Mouse (Mus musculus): ENCODE measurements at regions not wholly inside any gene's neighbourhood (a gene's known extent, or its start where the extent isn't known, plus 50 kb on each side); places are given as distances from the start of the nearest gene placed in this dataset.

DNA sequence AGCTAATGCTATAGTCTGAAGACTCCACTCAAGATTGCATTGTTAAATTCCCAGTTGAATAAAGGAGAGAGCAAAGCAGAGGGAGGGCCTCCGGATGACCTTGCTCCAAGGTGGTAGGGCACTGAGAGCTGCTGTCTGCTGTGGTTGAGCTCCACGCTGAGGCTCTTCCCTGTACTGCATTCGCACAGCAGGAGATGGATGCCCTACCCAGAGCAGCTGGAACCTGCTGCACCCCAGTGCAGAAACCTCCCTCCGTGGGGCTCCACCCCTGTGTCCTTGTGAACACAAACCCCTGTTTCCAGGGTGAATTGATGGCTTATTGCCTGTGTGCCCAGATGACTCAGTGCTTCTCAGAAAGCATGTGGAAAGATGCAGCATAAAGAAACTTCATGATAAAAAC lies 404.3 kb downstream of the Rpl36a-ps1 start:
- intact Hi-C loops (cut with DNase I) = no loop called here
- no peak for DNase-seq (ENCODE audit: low spot score)

DNA sequence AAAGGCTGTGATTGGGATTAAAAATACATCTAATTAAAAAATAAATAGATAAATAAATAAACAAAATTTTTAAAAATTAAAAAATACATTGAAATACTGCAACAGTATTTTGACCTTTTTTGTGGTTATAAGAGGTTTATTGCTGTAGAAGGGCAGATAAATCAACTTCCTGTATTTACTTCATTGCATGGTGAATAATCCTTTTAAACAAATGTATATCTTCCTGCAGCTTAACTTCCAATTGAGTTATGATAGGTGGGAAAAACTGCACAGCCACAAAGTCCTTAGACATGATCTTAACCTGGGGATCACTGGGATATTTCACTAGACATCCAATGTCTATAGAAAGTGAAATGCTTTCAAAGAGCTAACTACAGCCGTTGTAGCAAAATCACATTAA lies 402.1 kb upstream of the Dach1 start:
- no peak for DNase-seq (ENCODE audit: low spot score)
- intact Hi-C loops (cut with DNase I) = no loop called here

DNA sequence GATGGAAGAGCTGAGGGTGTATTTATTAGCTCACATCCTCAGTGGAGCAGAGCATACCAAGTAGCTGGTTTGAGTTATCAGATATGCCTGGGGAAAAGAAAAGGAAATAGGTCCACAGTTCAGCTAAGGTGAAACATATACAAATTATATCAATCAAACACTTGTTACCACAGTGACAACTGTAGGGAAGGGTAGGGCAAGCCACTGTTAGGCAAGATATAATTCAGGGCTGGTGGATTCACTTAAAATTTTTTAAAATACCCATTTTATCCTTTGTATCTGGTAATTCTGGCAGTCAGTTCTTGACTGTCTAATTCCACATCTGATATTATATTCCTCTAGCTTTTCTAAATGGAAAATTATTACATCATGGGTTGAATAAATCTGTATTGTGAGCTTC lies 392.4 kb upstream of the Dach1 start:
- intact Hi-C loops (cut with DNase I) = no loop called here

DNA sequence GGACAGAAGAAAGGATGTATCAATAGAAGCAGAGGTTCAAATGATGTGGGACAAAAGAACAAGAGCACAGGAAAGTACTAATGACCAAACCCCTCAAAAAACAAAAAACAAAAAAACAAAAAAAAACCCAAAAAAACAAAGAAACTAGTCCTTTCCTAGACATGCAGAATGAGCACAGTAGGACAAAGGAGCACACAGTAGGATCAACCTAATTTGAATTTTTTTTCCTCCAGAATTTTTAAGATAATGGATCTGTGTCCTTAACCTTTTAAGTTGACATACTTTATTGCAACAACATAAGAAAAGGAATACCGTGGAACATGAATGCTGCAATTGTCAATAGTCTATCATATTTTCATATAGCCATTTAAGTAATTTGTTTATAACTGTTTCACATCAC lies 370.2 kb upstream of the Dach1 start:
- intact Hi-C loops (cut with DNase I) = no loop called here
- no peak for DNase-seq (ENCODE audit: low spot score)

More for the DNA sequence above, 392.4 kb upstream of the Dach1 start:
- DNase-seq (ENCODE audit: low spot score) = no peak

DNA sequence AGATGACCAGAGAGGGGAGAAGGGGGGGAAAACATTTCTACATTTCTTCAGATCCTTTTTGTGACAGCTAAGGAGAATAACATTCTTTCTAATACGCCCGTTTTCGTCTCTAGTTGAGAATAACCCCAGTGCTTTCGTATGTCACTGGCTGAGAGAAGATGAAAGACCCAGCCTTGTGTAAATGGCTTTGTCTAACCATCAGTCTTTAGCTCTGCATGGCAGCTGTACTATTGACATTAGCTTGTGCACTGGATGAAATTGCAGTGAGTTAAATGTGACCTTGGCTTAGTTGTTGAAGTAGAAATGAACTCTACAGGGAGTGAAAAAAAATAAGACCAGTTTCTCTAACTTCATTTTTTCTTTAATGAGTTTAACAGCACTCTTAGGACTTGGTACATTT lies 368.7 kb upstream of the Dach1 start:
- intact Hi-C loops (cut with DNase I) = no loop called here
- DNase-seq (ENCODE audit: low spot score) = no peak

DNA sequence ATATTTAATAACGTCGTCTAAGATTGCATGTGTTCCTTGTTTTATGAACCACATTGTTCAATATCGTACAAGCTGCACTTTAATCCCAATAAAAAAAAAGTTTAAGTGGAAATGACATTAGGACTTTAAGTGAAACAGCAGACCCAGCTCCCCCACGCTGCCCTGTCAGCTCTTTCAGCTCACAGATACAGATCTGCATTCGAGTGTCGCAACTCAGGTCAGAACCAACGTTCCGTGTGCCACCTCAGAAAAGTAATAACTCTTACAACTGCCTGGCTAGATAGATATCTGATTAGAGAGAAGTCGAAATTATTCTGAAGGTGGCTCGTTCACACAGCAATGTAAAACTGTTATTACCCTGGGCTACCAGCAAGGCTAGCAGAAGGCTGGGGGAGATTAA lies 364.0 kb upstream of the Dach1 start:
- no peak for DNase-seq (ENCODE audit: low spot score)
- intact Hi-C loops (cut with DNase I) = no loop called here

DNA sequence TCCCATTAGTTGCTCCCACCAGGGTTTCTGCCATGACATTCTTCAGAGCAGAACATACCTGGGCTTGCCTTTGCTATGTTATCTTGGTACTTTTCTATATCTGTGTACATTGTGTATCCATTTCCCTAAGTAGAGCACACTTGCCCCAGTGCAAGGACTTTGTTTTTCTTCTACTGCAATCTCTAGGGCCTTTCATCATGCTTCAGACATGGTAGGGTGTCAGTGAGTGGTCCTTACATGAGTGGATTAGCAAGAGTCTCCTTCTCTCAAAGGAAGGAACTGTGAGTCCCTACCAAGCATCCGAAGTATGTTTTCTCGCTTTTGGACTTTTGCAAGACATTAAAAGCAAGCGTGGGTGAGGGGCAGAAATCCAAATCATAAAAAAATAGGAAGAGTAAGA lies 351.4 kb upstream of the Dach1 start:
- DNase-seq (ENCODE audit: low spot score) = no peak

DNA sequence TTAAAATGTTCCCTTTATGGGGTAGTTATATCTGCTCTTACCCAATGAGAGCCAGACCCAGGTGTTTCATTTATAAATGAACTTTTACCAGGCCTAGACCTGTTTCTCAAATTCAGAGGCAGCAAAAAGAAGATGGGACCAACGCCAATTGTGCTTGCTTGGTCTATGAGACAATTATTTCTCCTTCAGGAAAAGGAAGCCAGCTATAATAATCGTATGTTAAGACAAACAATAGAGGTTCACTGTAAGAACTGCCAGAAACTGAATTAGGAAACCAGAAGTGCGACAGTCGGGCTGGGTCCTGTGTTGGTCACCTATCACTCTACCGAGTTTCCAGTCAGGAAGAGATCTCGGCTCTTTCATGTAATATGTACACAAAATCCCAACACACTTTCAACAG lies 335.8 kb upstream of the Dach1 start:
- intact Hi-C loops (cut with DNase I) = no loop called here
- no peak for DNase-seq (ENCODE audit: low spot score)

More for the DNA sequence above, 351.4 kb upstream of the Dach1 start:
- intact Hi-C loops (cut with DNase I) = no loop called here

DNA sequence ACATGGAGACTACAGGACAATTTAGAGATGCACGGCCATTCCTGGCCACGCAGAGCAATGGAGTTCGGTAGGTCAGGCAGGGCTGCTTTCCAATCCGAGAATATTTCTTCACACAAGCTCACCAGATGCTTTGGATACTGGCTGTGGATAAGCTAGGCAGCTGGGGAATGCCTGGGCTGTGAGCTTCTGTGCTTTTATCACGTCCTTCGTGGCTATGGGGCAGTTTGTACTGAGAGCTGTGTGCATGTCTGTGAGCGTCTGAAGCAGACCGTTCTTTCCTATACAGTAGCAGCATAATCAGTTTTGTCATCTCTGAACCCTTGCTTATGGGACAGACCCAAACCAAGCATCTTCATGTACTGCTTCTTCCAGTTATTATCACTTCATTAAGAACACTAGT lies 307.9 kb upstream of the Dach1 start:
- no peak for DNase-seq (ENCODE audit: low spot score)
- intact Hi-C loops (cut with DNase I) = no loop called here

- intact Hi-C loops (cut with DNase I) = no loop called here
- no peak for DNase-seq (ENCODE audit: low spot score)
These were observed 302.4 kb upstream of the Dach1 start for GRCm38 (mm10) chr14:98471803-98472509.

DNA sequence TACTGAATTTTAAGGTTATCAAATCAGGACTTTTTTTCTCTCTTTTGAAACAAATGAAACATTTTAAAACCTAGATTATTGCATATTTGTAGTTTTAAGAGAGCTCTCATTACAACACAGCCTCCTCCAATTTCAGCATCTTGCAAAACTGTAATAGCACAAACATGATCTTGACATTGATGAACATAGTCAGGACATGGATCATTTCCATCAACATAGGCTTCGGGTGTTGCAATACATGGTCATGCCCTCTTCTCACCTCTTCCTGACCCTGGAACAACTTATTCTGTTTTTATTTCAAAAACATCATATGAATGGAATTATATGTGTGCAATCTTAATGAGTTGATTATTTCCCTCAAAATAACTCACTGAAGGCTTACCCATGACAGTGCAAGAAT lies 284.9 kb upstream of the Dach1 start:
- DNase-seq (ENCODE audit: low spot score) = no peak
- intact Hi-C loops (cut with DNase I) = no loop called here

DNA sequence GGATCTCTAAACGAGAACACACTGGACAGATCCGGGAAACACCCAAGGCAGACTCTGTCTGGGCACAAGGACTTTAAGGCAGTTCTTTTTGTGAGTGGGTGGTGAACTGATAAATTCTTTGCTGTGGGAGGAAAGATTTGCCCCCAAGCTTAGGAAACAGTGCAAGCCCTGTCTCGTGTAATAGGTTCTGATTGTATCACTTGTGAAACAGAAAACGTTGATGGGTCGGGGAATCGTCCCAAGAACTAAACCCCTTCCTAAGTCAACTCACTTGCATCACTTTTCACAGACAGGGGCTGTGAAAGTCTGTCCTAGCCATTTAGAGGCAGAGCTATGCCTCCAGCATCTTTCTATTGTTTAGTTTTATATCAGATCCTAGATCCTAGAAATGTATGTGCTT lies 282.6 kb upstream of the Dach1 start:
- intact Hi-C loops (cut with DNase I) = no loop called here
- no peak for DNase-seq (ENCODE audit: low spot score)

- no peak for DNase-seq (ENCODE audit: low spot score)
- intact Hi-C loops (cut with DNase I) = no loop called here
These were observed 280.0 kb upstream of the Dach1 start for GRCm38 (mm10) chr14:98449568-98449967.

GRCm38 (mm10) chr14:98442411-98442810 lies 272.8 kb upstream of the Dach1 start:
- intact Hi-C loops (cut with DNase I) = no loop called here

GRCm38 (mm10) chr14:98441954-98442353 lies 272.4 kb upstream of the Dach1 start:
- DNase-seq (ENCODE audit: low spot score) = no peak
- intact Hi-C loops (cut with DNase I) = no loop called here

More at GRCm38 (mm10) chr14:98442411-98442810, 272.8 kb upstream of the Dach1 start:
- no peak for DNase-seq (ENCODE audit: low spot score)

GRCm38 (mm10) chr14:98431959-98432358 lies 262.4 kb upstream of the Dach1 start:
- no peak for DNase-seq (ENCODE audit: low spot score)

GRCm38 (mm10) chr14:98417719-98418118 lies 248.2 kb upstream of the Dach1 start:
- no peak for DNase-seq (ENCODE audit: low spot score)
- intact Hi-C loops (cut with DNase I) = no loop called here

More at GRCm38 (mm10) chr14:98431959-98432358, 262.4 kb upstream of the Dach1 start:
- intact Hi-C loops (cut with DNase I) = no loop called here

- no peak for DNase-seq (ENCODE audit: low spot score)
- intact Hi-C loops (cut with DNase I) = no loop called here
These were observed 244.6 kb upstream of the Dach1 start for GRCm38 (mm10) chr14:98414201-98414600.

DNA sequence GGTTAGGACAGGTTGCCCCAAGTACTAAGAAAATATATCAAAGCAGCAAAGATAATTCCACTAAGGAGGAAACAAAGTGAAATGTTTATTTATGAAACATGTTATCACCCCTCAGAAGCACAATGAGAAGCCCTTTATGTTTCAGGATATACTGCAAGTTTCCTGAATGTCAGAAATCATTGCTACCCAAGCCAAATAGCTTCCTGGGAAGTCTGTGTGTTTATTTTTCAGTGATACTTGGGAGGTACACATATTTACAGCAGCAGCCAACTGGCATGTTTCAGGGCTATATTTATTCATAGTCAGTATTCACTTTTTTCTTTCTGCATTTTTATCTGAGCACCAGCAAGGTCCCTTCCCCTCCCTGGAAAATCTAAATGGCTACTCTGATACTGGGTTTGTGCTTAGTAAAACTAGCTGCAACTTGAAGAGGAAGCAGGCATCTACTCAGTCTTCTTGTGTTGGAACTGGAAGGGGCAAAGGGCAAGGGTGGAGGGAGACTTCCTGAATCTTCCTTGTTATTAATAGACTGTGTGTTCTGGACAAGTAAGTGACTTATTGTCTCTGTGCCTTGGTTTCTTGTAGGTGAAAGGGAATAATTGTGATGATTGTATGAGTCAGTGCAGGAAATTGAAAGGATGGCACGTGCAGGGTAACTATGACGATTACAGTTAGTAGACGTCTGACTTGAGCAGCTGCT lies 236.5 kb upstream of the Dach1 start:
- intact Hi-C loops (cut with DNase I) = no loop called here
- no peak for DNase-seq (ENCODE audit: low spot score)

GRCm38 (mm10) chr14:98404026-98404425 lies 234.5 kb upstream of the Dach1 start:
- DNase-seq (ENCODE audit: low spot score) = no peak
- intact Hi-C loops (cut with DNase I) = no loop called here

DNA sequence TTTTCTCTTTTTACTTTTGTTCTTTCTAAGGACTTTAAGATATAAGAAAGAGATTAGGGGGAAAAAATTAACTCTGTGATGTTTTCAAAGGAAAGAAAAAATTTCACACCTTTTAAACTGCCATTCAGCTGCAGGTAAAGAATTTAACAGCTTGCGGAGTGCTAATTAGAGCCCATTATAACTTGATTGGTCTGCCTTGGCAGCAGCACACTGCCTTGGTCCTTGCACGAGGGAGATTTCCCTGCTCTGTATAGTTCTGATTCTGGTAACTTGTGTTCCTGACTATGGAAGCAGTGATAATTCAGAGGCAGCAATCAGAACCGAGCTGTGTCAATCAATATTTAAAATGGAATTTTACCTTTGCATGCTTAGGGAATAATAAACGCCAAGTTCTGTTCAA lies 218.3 kb upstream of the Dach1 start:
- no peak for DNase-seq (ENCODE audit: low spot score)
- intact Hi-C loops (cut with DNase I) = no loop called here

All from heart, postnatal 25 days (tissue).